Mouse (Mus musculus): Measurements from ENCODE around the gene Adgrg1. TPM values are rescaled to one million over a fixed set of nuclear protein-coding genes. Genes with fewer than 3 reads are reported as not detected.
A peak's percentile ranks its signal among the peaks of the same experiment; 100 is the strongest.

Adgrg1 gene
- polyA plus RNA-seq, 1 experiment from 2014 or later = 35.4 TPM

DNA sequence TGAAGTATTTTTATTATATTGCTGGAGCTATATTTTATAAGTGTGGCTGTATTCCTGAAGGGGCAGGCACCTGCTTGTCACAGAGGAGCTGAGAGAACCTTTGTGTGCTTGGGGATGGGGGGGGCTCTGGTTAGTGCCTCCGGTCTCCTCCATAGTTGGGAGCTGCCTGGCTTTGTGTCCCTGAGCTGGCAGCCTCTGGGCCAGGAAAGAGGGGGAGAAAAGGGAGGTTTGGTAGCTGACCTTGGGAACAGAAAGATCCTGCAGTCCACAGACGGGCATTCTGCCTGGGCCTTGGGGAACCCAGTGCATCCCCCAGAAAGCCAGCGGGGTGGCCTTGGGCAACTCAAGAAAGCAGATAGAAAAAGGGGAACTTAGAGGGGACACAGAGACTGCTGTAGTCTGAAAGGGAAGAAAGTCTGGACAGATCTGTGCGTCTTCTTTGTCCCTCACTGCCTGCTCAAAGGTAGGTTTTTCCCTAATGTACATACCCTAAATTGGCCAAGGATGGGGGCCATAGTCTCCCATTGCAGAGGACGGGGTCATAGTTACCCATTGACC, 20.9 kb downstream of the Adgrg1 start:
- H3K27ac ChIP-seq (ENCODE audit: low read depth) = 0 out of 2 replicates have a peak overlapping the region, but pooled peaks have one; percentile 30
- ATAC-seq = no peak
- peaks cover 6% of the 10 kb centered on the region for H3K36me3 ChIP-seq (replicated peaks; ENCODE audit: insufficient read depth, low read length)
- DNase-seq = no peak
- no peak overlapping the region for H3K4me2 ChIP-seq (ENCODE audit: low read depth, low read length)
- no peak overlapping the region for H3K9ac ChIP-seq (replicated peaks)
- H3K9me3 ChIP-seq (ENCODE audit: low read length) = no peaks in the 10 kb centered on the region
- no peaks in the 10 kb centered on the region for H3K27me3 ChIP-seq (ENCODE audit: insufficient read depth, low read length)
- no peak overlapping the region for H3K4me3 ChIP-seq (ENCODE audit: low read depth, low read length)
- peaks cover 49% of the 10 kb centered on the region for H3K4me1 ChIP-seq (ENCODE audit: insufficient read depth)
- 56% methylated on average over 5 of the region's 5 CpGs for WGBS (ENCODE audit: insufficient replicate concordance)
- TF ChIP-seq CTCF (IDR thresholded peaks at IDR 0.05; ENCODE audit: low read depth) (no peak), EP300 (IDR thresholded peaks at IDR 0.05; ENCODE audit: low read depth) (no peak)

DNA sequence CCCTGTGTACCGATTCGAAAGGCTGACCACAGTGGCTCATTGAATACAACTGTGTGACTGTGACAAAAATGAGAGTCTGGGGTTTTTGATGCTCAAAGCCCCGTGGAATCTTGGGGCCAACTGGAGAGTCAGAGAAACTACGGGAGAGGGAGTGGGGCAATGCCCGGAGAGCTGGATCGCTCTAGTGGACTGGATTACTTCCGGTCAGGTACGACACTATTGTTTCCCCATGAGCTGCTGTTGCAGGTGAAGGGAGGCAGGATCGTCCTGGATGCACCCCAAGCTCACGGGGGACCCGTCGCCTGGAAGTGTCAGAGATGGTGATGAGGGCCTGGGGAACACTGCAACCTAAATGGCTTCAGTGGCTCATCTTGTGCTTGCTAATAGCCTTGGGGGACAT, 21.5 kb downstream of the Adgrg1 start:
- TF ChIP-seq EP300 (IDR thresholded peaks at IDR 0.05; ENCODE audit: low read depth) (no peak), CTCF (IDR thresholded peaks at IDR 0.05; ENCODE audit: low read depth) (no peak)
- H3K9me3 ChIP-seq (ENCODE audit: low read length) = no peaks in the 10 kb centered on the region
- DNase-seq (no peak), ATAC-seq (no peak)
- H3K4me3 ChIP-seq (ENCODE audit: low read depth, low read length) = no peak overlapping the region
- WGBS (ENCODE audit: insufficient replicate concordance) = 79% methylated on average over 12 of the region's 12 CpGs
- no peak overlapping the region for H3K4me2 ChIP-seq (ENCODE audit: low read depth, low read length)
- peaks cover 49% of the 10 kb centered on the region for H3K4me1 ChIP-seq (ENCODE audit: insufficient read depth)
- no peaks in the 10 kb centered on the region for H3K27me3 ChIP-seq (ENCODE audit: insufficient read depth, low read length)
- H3K27ac ChIP-seq (ENCODE audit: low read depth) = no peak overlapping the region
- H3K9ac ChIP-seq (replicated peaks) = no peak overlapping the region
- H3K36me3 ChIP-seq (replicated peaks; ENCODE audit: insufficient read depth, low read length) = peaks cover 6% of the 10 kb centered on the region

GRCm38 (mm10) chr8:94996899-94997856, 22.6 kb downstream of the Adgrg1 start:
- Histone ChIP-seq H3K9me3 (ENCODE audit: low read length) (no peaks in the 10 kb centered on the region), H3K27ac (ENCODE audit: low read depth) (no peak overlapping the region), H3K36me3 (replicated peaks; ENCODE audit: insufficient read depth, low read length) (peaks cover 6% of the 10 kb centered on the region), H3K9ac (replicated peaks) (no peak overlapping the region), H3K4me2 (ENCODE audit: low read depth, low read length) (no peak overlapping the region), H3K4me1 (ENCODE audit: insufficient read depth) (peaks cover 47% of the 10 kb centered on the region), H3K27me3 (ENCODE audit: insufficient read depth, low read length) (no peaks in the 10 kb centered on the region), H3K4me3 (ENCODE audit: low read depth, low read length) (no peak overlapping the region)
- 68% methylated on average over 6 of the region's 6 CpGs for WGBS (ENCODE audit: insufficient replicate concordance)
- DNase-seq (no peak), ATAC-seq (no peak)
- no peak for TF ChIP-seq EP300 (IDR thresholded peaks at IDR 0.05; ENCODE audit: low read depth)
- TF ChIP-seq CTCF (IDR thresholded peaks at IDR 0.05; ENCODE audit: low read depth) = no peak

- no peaks in the 10 kb centered on the region for H3K9me3 ChIP-seq (ENCODE audit: low read length)
- DNase-seq = no peak
- H3K4me1 ChIP-seq (ENCODE audit: insufficient read depth) = peaks cover 40% of the 10 kb centered on the region
- H3K4me2 ChIP-seq (ENCODE audit: low read depth, low read length) = no peak overlapping the region
- 57% methylated on average over 6 of the region's 6 CpGs for WGBS (ENCODE audit: insufficient replicate concordance)
- peaks cover 6% of the 10 kb centered on the region for H3K36me3 ChIP-seq (replicated peaks; ENCODE audit: insufficient read depth, low read length)
- H3K9ac ChIP-seq (replicated peaks) = no peak overlapping the region
- H3K27ac ChIP-seq (ENCODE audit: low read depth) = no peak overlapping the region
- no peaks in the 10 kb centered on the region for H3K27me3 ChIP-seq (ENCODE audit: insufficient read depth, low read length)
- no peak for TF ChIP-seq CTCF (IDR thresholded peaks at IDR 0.05; ENCODE audit: low read depth)
- TF ChIP-seq EP300 (IDR thresholded peaks at IDR 0.05; ENCODE audit: low read depth) = no peak
- no peak overlapping the region for H3K4me3 ChIP-seq (ENCODE audit: low read depth, low read length)
- ATAC-seq = no peak
Measured at GRCm38 (mm10) chr8:94997857-94998243, 23.3 kb downstream of the Adgrg1 start.

DNA sequence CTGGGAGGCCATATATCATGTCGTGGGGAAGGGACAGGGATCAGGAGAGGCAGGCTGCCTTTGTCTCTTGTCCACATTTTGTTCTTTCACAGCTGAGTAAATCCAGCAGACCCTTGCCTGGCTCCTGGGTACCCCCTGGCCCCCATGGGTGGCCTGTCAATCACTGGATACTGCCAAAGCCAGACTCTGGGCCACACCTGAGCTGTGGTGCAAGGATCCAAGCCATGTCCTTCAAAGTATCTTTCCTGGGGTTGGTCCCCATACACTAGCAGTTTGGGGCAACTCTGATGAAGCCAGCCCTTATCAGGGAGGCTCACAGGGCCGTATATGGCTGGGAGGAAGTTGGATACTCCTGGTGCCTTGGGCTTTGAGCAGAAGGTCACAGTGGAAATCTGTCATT, 23.9 kb downstream of the Adgrg1 start:
- peaks cover 37% of the 10 kb centered on the region for H3K4me1 ChIP-seq (ENCODE audit: insufficient read depth)
- H3K4me3 ChIP-seq (ENCODE audit: low read depth, low read length) = no peak overlapping the region
- DNase-seq (no peak), ATAC-seq (no peak)
- H3K9me3 ChIP-seq (ENCODE audit: low read length) = no peaks in the 10 kb centered on the region
- 36% methylated on average over 2 of the region's 2 CpGs for WGBS (ENCODE audit: insufficient replicate concordance)
- H3K27ac ChIP-seq (ENCODE audit: low read depth) = peak overlapping the region; percentile 25; the same call in 1 of the 2 replicates
- TF ChIP-seq EP300 (IDR thresholded peaks at IDR 0.05; ENCODE audit: low read depth) (no peak), CTCF (IDR thresholded peaks at IDR 0.05; ENCODE audit: low read depth) (no peak)
- H3K4me2 ChIP-seq (ENCODE audit: low read depth, low read length) = no peak overlapping the region
- peaks cover 11% of the 10 kb centered on the region for H3K36me3 ChIP-seq (replicated peaks; ENCODE audit: insufficient read depth, low read length)
- no peaks in the 10 kb centered on the region for H3K27me3 ChIP-seq (ENCODE audit: insufficient read depth, low read length)
- no peak overlapping the region for H3K9ac ChIP-seq (replicated peaks)

- Histone ChIP-seq H3K4me1 (ENCODE audit: insufficient read depth) (peaks cover 37% of the 10 kb centered on the region), H3K4me2 (ENCODE audit: low read depth, low read length) (no peak overlapping the region), H3K9me3 (ENCODE audit: low read length) (no peaks in the 10 kb centered on the region), H3K27ac (ENCODE audit: low read depth) (peak overlapping the region; percentile 52), H3K9ac (replicated peaks) (no peak overlapping the region), H3K27me3 (ENCODE audit: insufficient read depth, low read length) (no peaks in the 10 kb centered on the region), H3K4me3 (ENCODE audit: low read depth, low read length) (no peak overlapping the region), H3K36me3 (replicated peaks; ENCODE audit: insufficient read depth, low read length) (peaks cover 17% of the 10 kb centered on the region)
- DNase-seq (no peak), ATAC-seq (no peak)
- WGBS (ENCODE audit: insufficient replicate concordance) = 61% methylated on average over 6 of the region's 6 CpGs
- TF ChIP-seq CTCF (IDR thresholded peaks at IDR 0.05; ENCODE audit: low read depth) (no peak), EP300 (IDR thresholded peaks at IDR 0.05; ENCODE audit: low read depth) (0 out of 2 replicates have a peak, but pooled peaks have one; percentile 28)
Measured at GRCm38 (mm10) chr8:94999004-94999403, 24.5 kb downstream of the Adgrg1 start.

Measured in liver, postnatal 0 days (tissue).